Mouse (Mus musculus): ENCODE data around the gene Sh3bgrl3. TPM values are rescaled to one million over a fixed set of nuclear protein-coding genes. Genes with fewer than 3 reads are reported as not detected.
"Not testable (repeated sequence)": the region's sequence is repeated elsewhere in the genome, so short reads cannot be mapped to it uniquely, and the experiment has no call there.

Gene Sh3bgrl3
- polyA plus RNA-seq, 1 experiment from 2014 or later, result 376 TPM

- Histone ChIP-seq H3K9me3 (ENCODE audit: control insufficient read depth, low read length) (no peaks in the 10 kb centered on the region), H3K9ac (replicated peaks; ENCODE audit: low read length) (no peak overlapping the region), H3K4me3 (replicated peaks; ENCODE audit: low read depth, low read length) (no peak overlapping the region), H3K4me1 (ENCODE audit: control insufficient read depth, insufficient read depth, low read length) (no peaks in the 10 kb centered on the region), H3K27ac (replicated peaks; ENCODE audit: low read depth, low read length) (no peak overlapping the region), H3K4me2 (ENCODE audit: low read length) (no peak overlapping the region), H3K36me3 (ENCODE audit: control insufficient read depth, insufficient read depth, low read length) (peaks cover 20% of the 10 kb centered on the region; the same call in 1 of the 2 replicates), H3K27me3 (ENCODE audit: control insufficient read depth, insufficient read depth, low read length) (no peaks in the 10 kb centered on the region)
- DNase-seq (no peak), ATAC-seq (ENCODE audit: low FRiP score, low TSS enrichment) (no peak)
- WGBS, result 83% methylated on average over 2 of the region's 2 CpGs
These were observed 29.0 kb upstream of the Sh3bgrl3 start for GRCm38 (mm10) chr4:134157558-134157957.

- ATAC-seq (ENCODE audit: low FRiP score, low TSS enrichment) (no peak), DNase-seq (no peak)
- H3K4me1 ChIP-seq (ENCODE audit: control insufficient read depth, insufficient read depth, low read length), result no peaks in the 10 kb centered on the region
- no peak overlapping the region for H3K4me2 ChIP-seq (ENCODE audit: low read length)
- H3K27ac ChIP-seq (replicated peaks; ENCODE audit: low read depth, low read length), result no peak overlapping the region
- no peaks in the 10 kb centered on the region for H3K9me3 ChIP-seq (ENCODE audit: control insufficient read depth, low read length)
- H3K9ac ChIP-seq (replicated peaks; ENCODE audit: low read length), result no peak overlapping the region
- H3K4me3 ChIP-seq (replicated peaks; ENCODE audit: low read depth, low read length), result no peak overlapping the region
- 81% methylated on average over 8 of the region's 8 CpGs for WGBS
- no peaks in the 10 kb centered on the region for H3K27me3 ChIP-seq (ENCODE audit: control insufficient read depth, insufficient read depth, low read length)
- H3K36me3 ChIP-seq (ENCODE audit: control insufficient read depth, insufficient read depth, low read length), result peaks cover 27% of the 10 kb centered on the region
These were observed 28.2 kb upstream of the Sh3bgrl3 start for GRCm38 (mm10) chr4:134156744-134157143.

DNA sequence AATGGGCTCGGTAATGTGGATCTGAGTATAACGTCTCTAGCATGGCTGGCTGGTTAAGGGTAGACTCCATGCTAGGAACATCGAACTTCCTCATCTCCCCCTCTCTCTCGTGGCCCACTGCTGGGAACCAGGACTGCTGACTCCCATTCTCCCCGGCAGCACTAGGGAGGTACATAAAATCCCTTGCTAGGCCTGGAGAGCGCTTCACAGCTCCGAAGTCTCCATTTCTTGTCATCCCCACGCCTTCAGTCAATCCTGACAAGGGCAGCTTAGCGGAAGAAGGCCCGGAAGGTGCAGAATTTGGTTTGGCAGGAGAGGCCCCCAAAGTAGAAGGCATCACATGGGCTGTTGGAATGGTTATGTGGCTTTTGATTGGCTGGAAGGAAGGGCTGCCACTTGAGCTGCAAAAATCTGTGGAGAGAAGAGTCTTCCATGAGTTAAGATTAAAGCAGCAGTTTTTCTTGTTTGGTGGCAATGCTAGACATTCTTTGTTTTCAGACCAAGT is 27.4 kb upstream of the Sh3bgrl3 start:
- DNase-seq, result no peak
- no peak overlapping the region for H3K4me3 ChIP-seq (replicated peaks; ENCODE audit: low read depth, low read length)
- no peak for ATAC-seq (ENCODE audit: low FRiP score, low TSS enrichment)
- H3K36me3 ChIP-seq (ENCODE audit: control insufficient read depth, insufficient read depth, low read length), result peaks cover 34% of the 10 kb centered on the region
- H3K4me1 ChIP-seq (ENCODE audit: control insufficient read depth, insufficient read depth, low read length), result no peaks in the 10 kb centered on the region
- no peak overlapping the region for H3K9ac ChIP-seq (replicated peaks; ENCODE audit: low read length)
- no peaks in the 10 kb centered on the region for H3K9me3 ChIP-seq (ENCODE audit: control insufficient read depth, low read length)
- H3K27me3 ChIP-seq (ENCODE audit: control insufficient read depth, insufficient read depth, low read length), result no peaks in the 10 kb centered on the region
- H3K27ac ChIP-seq (replicated peaks; ENCODE audit: low read depth, low read length), result no peak overlapping the region
- H3K4me2 ChIP-seq (ENCODE audit: low read length), result no peak overlapping the region
- 94% methylated on average over 10 of the region's 10 CpGs for WGBS

DNA sequence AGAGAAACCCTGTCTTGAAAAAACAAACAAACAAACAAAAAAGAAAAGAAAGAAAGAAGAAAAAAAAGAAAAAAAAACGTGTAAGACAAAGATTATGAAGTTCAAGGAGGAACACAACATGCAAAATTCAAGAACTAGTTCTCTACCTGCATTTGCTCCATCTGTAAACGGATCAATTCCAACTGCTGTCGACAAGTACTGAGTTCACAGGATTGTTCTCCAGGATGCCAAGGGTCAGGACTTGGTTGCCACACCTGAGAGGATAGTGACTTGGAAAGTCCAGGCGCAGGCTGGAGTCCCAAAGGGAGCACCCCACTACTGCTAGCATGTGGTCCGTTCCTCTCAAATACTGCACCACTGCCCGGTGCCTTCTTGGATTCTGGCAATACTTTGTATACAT is 26.9 kb upstream of the Sh3bgrl3 start:
- Histone ChIP-seq H3K36me3 (ENCODE audit: control insufficient read depth, insufficient read depth, low read length) (peaks cover 37% of the 10 kb centered on the region), H3K27me3 (ENCODE audit: control insufficient read depth, insufficient read depth, low read length) (no peaks in the 10 kb centered on the region), H3K9me3 (ENCODE audit: control insufficient read depth, low read length) (no peaks in the 10 kb centered on the region), H3K4me3 (replicated peaks; ENCODE audit: low read depth, low read length) (no peak overlapping the region), H3K27ac (replicated peaks; ENCODE audit: low read depth, low read length) (no peak overlapping the region), H3K9ac (replicated peaks; ENCODE audit: low read length) (no peak overlapping the region), H3K4me2 (ENCODE audit: low read length) (no peak overlapping the region), H3K4me1 (ENCODE audit: control insufficient read depth, insufficient read depth, low read length) (no peaks in the 10 kb centered on the region)
- ATAC-seq (ENCODE audit: low FRiP score, low TSS enrichment), result no peak
- 92% methylated on average over 6 of the region's 6 CpGs for WGBS
- DNase-seq, result no peak

DNA sequence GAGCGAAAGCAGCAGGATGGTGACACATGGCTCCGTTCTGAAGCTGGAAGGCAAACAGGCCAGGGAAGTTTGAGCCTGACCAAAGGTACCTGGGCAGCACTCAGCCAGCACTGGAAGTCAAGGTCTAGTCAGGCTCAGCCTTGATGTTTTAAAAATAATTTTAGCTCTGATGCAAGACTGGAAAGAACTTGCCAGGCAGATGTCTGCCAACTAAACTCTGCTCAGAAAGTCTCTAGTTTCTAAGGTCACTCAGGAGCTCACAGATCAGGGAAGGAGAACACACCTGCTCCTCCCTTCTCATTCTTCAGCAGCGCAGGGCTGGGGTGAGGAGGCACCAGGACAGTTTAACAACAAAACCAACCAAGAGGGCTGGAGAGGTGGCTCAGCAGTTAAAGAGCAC is 25.8 kb upstream of the Sh3bgrl3 start:
- Histone ChIP-seq H3K27me3 (ENCODE audit: control insufficient read depth, insufficient read depth, low read length) (no peaks in the 10 kb centered on the region), H3K4me3 (replicated peaks; ENCODE audit: low read depth, low read length) (no peak overlapping the region), H3K27ac (replicated peaks; ENCODE audit: low read depth, low read length) (no peak overlapping the region), H3K9me3 (ENCODE audit: control insufficient read depth, low read length) (no peaks in the 10 kb centered on the region), H3K4me2 (ENCODE audit: low read length) (no peak overlapping the region), H3K9ac (replicated peaks; ENCODE audit: low read length) (no peak overlapping the region), H3K36me3 (ENCODE audit: control insufficient read depth, insufficient read depth, low read length) (peaks cover 42% of the 10 kb centered on the region), H3K4me1 (ENCODE audit: control insufficient read depth, insufficient read depth, low read length) (no peaks in the 10 kb centered on the region)
- ATAC-seq (ENCODE audit: low FRiP score, low TSS enrichment) (no peak), DNase-seq (no peak)
- WGBS, result 97% methylated on average over 3 of the region's 3 CpGs

DNA sequence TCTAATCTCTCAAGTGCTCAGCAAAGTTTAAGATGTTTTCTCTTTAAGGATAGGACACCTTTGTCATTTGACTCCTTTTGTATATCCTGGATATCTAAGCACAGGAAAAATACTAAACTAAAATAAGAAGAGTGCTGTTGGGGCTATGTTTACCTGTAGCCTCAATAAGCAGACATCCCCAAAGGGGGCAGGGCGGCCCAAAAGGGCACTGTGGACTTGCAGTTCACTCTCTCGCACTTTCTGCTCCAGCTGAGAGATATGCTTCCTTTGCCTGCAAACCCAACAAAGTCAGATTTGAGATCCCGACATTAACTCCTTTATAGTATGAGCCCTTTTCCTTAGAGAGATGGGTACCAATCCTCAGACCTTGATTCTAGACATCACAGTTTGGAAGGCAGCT is 25.1 kb upstream of the Sh3bgrl3 start:
- H3K9ac ChIP-seq (replicated peaks; ENCODE audit: low read length), result no peak overlapping the region
- H3K9me3 ChIP-seq (ENCODE audit: control insufficient read depth, low read length), result no peaks in the 10 kb centered on the region
- H3K36me3 ChIP-seq (ENCODE audit: control insufficient read depth, insufficient read depth, low read length), result peaks cover 47% of the 10 kb centered on the region
- no peaks in the 10 kb centered on the region for H3K27me3 ChIP-seq (ENCODE audit: control insufficient read depth, insufficient read depth, low read length)
- no peaks in the 10 kb centered on the region for H3K4me1 ChIP-seq (ENCODE audit: control insufficient read depth, insufficient read depth, low read length)
- H3K4me2 ChIP-seq (ENCODE audit: low read length), result no peak overlapping the region
- no peak overlapping the region for H3K4me3 ChIP-seq (replicated peaks; ENCODE audit: low read depth, low read length)
- DNase-seq (no peak), ATAC-seq (ENCODE audit: low FRiP score, low TSS enrichment) (no peak)
- WGBS, result 91% methylated on average over 3 of the region's 3 CpGs
- H3K27ac ChIP-seq (replicated peaks; ENCODE audit: low read depth, low read length), result no peak overlapping the region

DNA sequence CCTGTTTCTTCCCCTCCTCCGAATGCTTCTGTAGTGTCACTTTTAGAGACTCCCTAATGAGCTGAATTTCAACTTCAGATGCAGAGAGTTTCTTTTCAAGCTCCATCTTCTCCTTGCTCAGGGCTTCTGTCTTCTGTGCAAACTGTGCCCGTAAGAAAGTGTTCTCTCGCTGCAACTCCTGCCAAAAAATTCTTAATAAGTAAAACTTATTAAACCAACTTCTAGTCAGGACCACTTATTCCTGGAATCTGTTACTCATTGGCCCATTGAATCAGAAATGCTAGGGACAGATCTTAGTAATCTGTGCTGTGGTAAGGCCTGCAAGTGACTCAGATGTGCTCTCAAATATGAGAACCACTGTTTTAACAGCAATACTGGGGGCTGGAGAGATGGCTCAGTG is 23.5 kb upstream of the Sh3bgrl3 start:
- no peak overlapping the region for H3K4me3 ChIP-seq (replicated peaks; ENCODE audit: low read depth, low read length)
- no peak for ATAC-seq (ENCODE audit: low FRiP score, low TSS enrichment)
- no peaks in the 10 kb centered on the region for H3K27me3 ChIP-seq (ENCODE audit: control insufficient read depth, insufficient read depth, low read length)
- H3K9ac ChIP-seq (replicated peaks; ENCODE audit: low read length), result no peak overlapping the region
- no peaks in the 10 kb centered on the region for H3K9me3 ChIP-seq (ENCODE audit: control insufficient read depth, low read length)
- H3K36me3 ChIP-seq (ENCODE audit: control insufficient read depth, insufficient read depth, low read length), result peaks cover 59% of the 10 kb centered on the region
- no peaks in the 10 kb centered on the region for H3K4me1 ChIP-seq (ENCODE audit: control insufficient read depth, insufficient read depth, low read length)
- 94% methylated on average over 3 of the region's 3 CpGs for WGBS
- no peak overlapping the region for H3K27ac ChIP-seq (replicated peaks; ENCODE audit: low read depth, low read length)
- H3K4me2 ChIP-seq (ENCODE audit: low read length), result no peak overlapping the region
- no peak for DNase-seq

DNA sequence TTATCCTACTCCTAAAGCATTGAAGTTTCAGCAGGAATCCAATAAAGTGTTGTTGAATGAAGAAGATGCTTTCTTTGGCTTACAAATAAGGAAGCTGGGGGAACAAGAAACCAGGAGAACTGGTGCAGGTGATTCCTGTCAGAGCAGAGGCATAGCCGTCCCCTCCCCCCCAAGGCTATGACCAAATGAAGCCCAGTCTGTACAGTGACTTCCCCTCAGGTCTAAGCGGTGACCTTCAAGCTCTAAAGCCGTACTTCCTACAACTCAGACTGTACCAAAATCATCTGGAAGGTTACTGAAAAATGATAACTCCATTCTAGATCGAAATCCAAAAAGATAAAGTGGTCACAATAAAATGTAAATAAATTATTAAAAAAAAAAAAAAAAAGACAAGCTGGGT is 20.8 kb upstream of the Sh3bgrl3 start:
- Histone ChIP-seq H3K36me3 (ENCODE audit: control insufficient read depth, insufficient read depth, low read length) (peaks cover 53% of the 10 kb centered on the region), H3K27me3 (ENCODE audit: control insufficient read depth, insufficient read depth, low read length) (no peaks in the 10 kb centered on the region), H3K9me3 (ENCODE audit: control insufficient read depth, low read length) (no peaks in the 10 kb centered on the region), H3K4me2 (ENCODE audit: low read length) (no peak overlapping the region), H3K4me1 (ENCODE audit: control insufficient read depth, insufficient read depth, low read length) (no peaks in the 10 kb centered on the region), H3K4me3 (replicated peaks; ENCODE audit: low read depth, low read length) (no peak overlapping the region), H3K9ac (replicated peaks; ENCODE audit: low read length) (no peak overlapping the region), H3K27ac (replicated peaks; ENCODE audit: low read depth, low read length) (no peak overlapping the region)
- WGBS, result 94% methylated on average over 4 of the region's 4 CpGs
- no peak for ATAC-seq (ENCODE audit: low FRiP score, low TSS enrichment)
- DNase-seq, result no peak

DNA sequence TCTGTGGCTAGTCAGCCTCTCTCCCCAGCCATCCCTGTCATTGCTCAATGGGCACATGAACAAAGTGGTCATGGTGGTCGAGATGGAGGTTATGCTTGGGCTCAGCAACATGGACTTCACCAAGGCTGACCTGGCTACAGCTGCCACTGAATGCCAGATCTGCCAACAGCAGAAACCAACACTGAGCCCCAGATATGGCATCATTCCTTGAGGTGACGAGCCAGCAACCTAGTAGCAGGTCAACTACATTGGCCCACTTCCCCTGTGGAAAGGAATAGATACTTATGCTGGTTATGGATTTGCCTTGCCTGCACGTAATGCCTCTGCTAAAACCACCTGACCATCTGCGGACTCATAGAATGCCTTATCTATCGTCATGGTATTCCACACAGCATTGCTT is 15.7 kb upstream of the Sh3bgrl3 start:
- H3K9ac ChIP-seq (replicated peaks; ENCODE audit: low read length); H3K4me1 ChIP-seq (ENCODE audit: control insufficient read depth, insufficient read depth, low read length); H3K4me2 ChIP-seq (ENCODE audit: low read length); H3K4me3 ChIP-seq (replicated peaks; ENCODE audit: low read depth, low read length); H3K27ac ChIP-seq (replicated peaks; ENCODE audit: low read depth, low read length); H3K27me3 ChIP-seq (ENCODE audit: control insufficient read depth, insufficient read depth, low read length); DNase-seq; H3K9me3 ChIP-seq (ENCODE audit: control insufficient read depth, low read length); ATAC-seq (ENCODE audit: low FRiP score, low TSS enrichment): not testable (repeated sequence)
- 99% methylated on average over 5 of the region's 5 CpGs for WGBS
- H3K36me3 ChIP-seq (ENCODE audit: control insufficient read depth, insufficient read depth, low read length), result peaks cover 16% of the 10 kb centered on the region
